Mouse (Mus musculus) hindbrain, postnatal 0 days (tissue): ENCODE measurements around the gene Cox14. TPM values are rescaled to one million over a fixed set of nuclear protein-coding genes. Genes with fewer than 3 reads are reported as not detected.

Experiments used
- ATAC-seq: fragments of 200-750 bp; cut with Nextera tagmentation; 2 replicates; pipeline ENCODE4 v1.8.0; 2017; ENCODE audit warnings: mild to moderate bottlenecking, moderate TSS enrichment, moderate library complexity
- DNase-seq: peaks from one replicate; pipeline ENCODE4 v3.0.0-alpha.2; 2015; ENCODE audit warnings: low spot score
- H3K27ac ChIP-seq: fragments of 300-500 bp; sonication (generic); 2 replicates; pipeline ENCODE4 v1.5.1; 2014; ENCODE audit warnings: mild to moderate bottlenecking
- H3K27me3 ChIP-seq: fragments of 300-500 bp; sonication (generic); 2 replicates; pipeline ENCODE4 v1.6.1; 2014; ENCODE audit warnings: low read length, mixed read lengths; ENCODE audit not compliant: insufficient read depth
- H3K36me3 ChIP-seq: fragments of 300-500 bp; sonication (generic); 2 replicates; pipeline ENCODE4 v1.6.1; 2014; ENCODE audit warnings: low read length, mixed read lengths; ENCODE audit not compliant: insufficient read depth
- H3K4me1 ChIP-seq: fragments of 300-500 bp; sonication (generic); 2 replicates; pipeline ENCODE4 v1.6.1; 2014; ENCODE audit warnings: antibody characterized with exemption, low read length, mixed read lengths; ENCODE audit not compliant: insufficient read depth
- H3K4me2 ChIP-seq: fragments of 300-500 bp; sonication (generic); 2 replicates; pipeline ENCODE4 v1.6.1; 2014; ENCODE audit warnings: low read depth, mild to moderate bottlenecking, low read length, moderate library complexity, mixed read lengths
- H3K4me3 ChIP-seq: fragments of 300-500 bp; sonication (generic); 2 replicates; pipeline ENCODE4 v1.5.1; 2014; ENCODE audit warnings: low read length
- H3K9ac ChIP-seq: fragments of 300-500 bp; sonication (generic); replicated peaks from 2 replicates; pipeline ENCODE4 v1.6.1; 2014; ENCODE audit warnings: mild to moderate bottlenecking, low read length, moderate library complexity, mixed read lengths
- H3K9me3 ChIP-seq: fragments of 300-500 bp; sonication (generic); 2 replicates; pipeline ENCODE4 v1.6.1; 2016; ENCODE audit warnings: low read length, mixed read lengths
- CTCF ChIP-seq: IDR thresholded peaks from 2 replicates; pipeline ENCODE4 v1.5.1; 2016; ENCODE audit warnings: antibody characterized with exemption, control low read depth, low read depth
- WGBS: fragments of 180-500 bp; shearing (Covaris S2); extraction: QIAGEN DNeasy Blood & Tissue Kit; methylation state at CpG from one replicate; pipeline ENCODE4 v1.1.7; 2014; 5-methylcytosine and 5-hydroxymethylcytosine counted together
- polyA plus RNA-seq: library from polyadenylated mRNA; unstranded; fragments of >200 nt; fragmentation: Nextera tagmentation; extraction: Ambion mirVana; gene quantifications from 2 replicates; pipeline ENCODE4 v1.2.1, GENCODE M21; 2015
- total RNA-seq: library from RNA; depleted of rRNA; stranded (reverse); fragments of >200 nt; gene quantifications from 2 replicates; pipeline ENCODE4 v1.2.3, GENCODE M21; 2014

The Cox14 gene
- total and polyA plus RNA-seq, 2 experiments from 2014 or later: 101 to 201 TPM

GRCm38 (mm10) chr15:99713569-99713968 is 11.8 kb upstream of the Cox14 start:
- H3K36me3 ChIP-seq: peaks cover 52% of the 10 kb centered on the region
- H3K4me2 ChIP-seq: no peak overlapping the region
- TF ChIP-seq CTCF: peak; percentile 24; the same call in 1 of the 2 replicates
- H3K27ac ChIP-seq: no peak overlapping the region
- no peak overlapping the region for H3K9ac ChIP-seq
- no peaks in the 10 kb centered on the region for H3K9me3 ChIP-seq
- WGBS: 64% methylated on average over 3 of the region's 3 CpGs
- DNase-seq (no peak), ATAC-seq (0 out of 2 replicates have a peak, but pooled peaks have one; percentile 5)
- no peak overlapping the region for H3K4me3 ChIP-seq
- peaks cover 16% of the 10 kb centered on the region for H3K4me1 ChIP-seq
- no peaks in the 10 kb centered on the region for H3K27me3 ChIP-seq

- peaks cover 46% of the 10 kb centered on the region for H3K36me3 ChIP-seq
These were observed 11.2 kb upstream of the Cox14 start for GRCm38 (mm10) chr15:99714206-99714605.

GRCm38 (mm10) chr15:99714858-99715257 is 10.6 kb upstream of the Cox14 start:
- H3K9ac ChIP-seq: no peak overlapping the region
- peaks cover 39% of the 10 kb centered on the region for H3K36me3 ChIP-seq
- TF ChIP-seq CTCF: peak; percentile 98
- H3K27me3 ChIP-seq: no peaks in the 10 kb centered on the region
- 54% methylated on average over 7 of the region's 7 CpGs for WGBS
- H3K4me1 ChIP-seq: peaks cover 16% of the 10 kb centered on the region
- DNase-seq (peak; percentile 90), ATAC-seq (peak; percentile 53)
- H3K27ac ChIP-seq: peak overlapping the region; percentile 72
- H3K4me2 ChIP-seq: no peak overlapping the region
- H3K9me3 ChIP-seq: no peaks in the 10 kb centered on the region
- H3K4me3 ChIP-seq: no peak overlapping the region

More at GRCm38 (mm10) chr15:99714206-99714605, 11.2 kb upstream of the Cox14 start:
- peaks cover 16% of the 10 kb centered on the region for H3K4me1 ChIP-seq
- H3K27me3 ChIP-seq: no peaks in the 10 kb centered on the region
- no peak for TF ChIP-seq CTCF
- H3K27ac ChIP-seq: peak overlapping the region; percentile 27; the same call in 1 of the 2 replicates
- H3K9me3 ChIP-seq: no peaks in the 10 kb centered on the region
- H3K4me3 ChIP-seq: no peak overlapping the region
- H3K4me2 ChIP-seq: no peak overlapping the region
- no peak overlapping the region for H3K9ac ChIP-seq
- ATAC-seq (no peak), DNase-seq (no peak)
- WGBS: 56% methylated on average over 4 of the region's 4 CpGs

GRCm38 (mm10) chr15:99715361-99715865 is 10.0 kb upstream of the Cox14 start:
- peaks cover 16% of the 10 kb centered on the region for H3K4me1 ChIP-seq
- DNase-seq: peak; percentile 48
- no peaks in the 10 kb centered on the region for H3K9me3 ChIP-seq
- H3K4me2 ChIP-seq: no peak overlapping the region
- peak; percentile 20; the same call in 1 of the 2 replicates for ATAC-seq
- WGBS: 38% methylated on average over 13 of the region's 13 CpGs
- H3K36me3 ChIP-seq: peaks cover 35% of the 10 kb centered on the region
- 0 out of 2 replicates have a peak overlapping the region, but pooled peaks have one; percentile 1 for H3K9ac ChIP-seq
- TF ChIP-seq CTCF: no peak
- H3K4me3 ChIP-seq: no peak overlapping the region
- no peaks in the 10 kb centered on the region for H3K27me3 ChIP-seq
- H3K27ac ChIP-seq: peak overlapping the region; percentile 72

GRCm38 (mm10) chr15:99715982-99716746 is 9.3 kb upstream of the Cox14 start:
- H3K4me3 ChIP-seq: no peak overlapping the region
- no peak for ATAC-seq
- H3K4me1 ChIP-seq: peaks cover 16% of the 10 kb centered on the region
- H3K9me3 ChIP-seq: no peaks in the 10 kb centered on the region
- peaks cover 28% of the 10 kb centered on the region for H3K36me3 ChIP-seq
- TF ChIP-seq CTCF: no peak
- H3K9ac ChIP-seq: 0 out of 2 replicates have a peak overlapping the region, but pooled peaks have one; percentile 1
- no peak for DNase-seq
- WGBS: 59% methylated on average over 11 of the region's 11 CpGs
- no peak overlapping the region for H3K4me2 ChIP-seq
- peak overlapping the region; percentile 72 for H3K27ac ChIP-seq
- no peaks in the 10 kb centered on the region for H3K27me3 ChIP-seq

- DNase-seq (no peak), ATAC-seq (no peak)
- Histone ChIP-seq H3K4me3 (no peak overlapping the region), H3K36me3 (peaks cover 21% of the 10 kb centered on the region), H3K4me2 (no peak overlapping the region), H3K9ac (no peak overlapping the region), H3K4me1 (peaks cover 16% of the 10 kb centered on the region), H3K9me3 (no peaks in the 10 kb centered on the region), H3K27ac (no peak overlapping the region), H3K27me3 (no peaks in the 10 kb centered on the region)
- 78% methylated on average over 12 of the region's 12 CpGs for WGBS
- no peak for TF ChIP-seq CTCF
These were observed 8.6 kb upstream of the Cox14 start for GRCm38 (mm10) chr15:99716814-99717213.
